Mouse (Mus musculus) urinary bladder, postnatal 36 days (tissue): Measurements from ENCODE around the gene Grik1.

Source experiments
- DNase-seq, 2 experiments: peaks; one replicate each; pipeline ENCODE4 v3.0.0; 2022; ENCODE audit warnings: low spot score in 2 of 2, mixed read lengths in 1 of 2

The Grik1 gene

DNA sequence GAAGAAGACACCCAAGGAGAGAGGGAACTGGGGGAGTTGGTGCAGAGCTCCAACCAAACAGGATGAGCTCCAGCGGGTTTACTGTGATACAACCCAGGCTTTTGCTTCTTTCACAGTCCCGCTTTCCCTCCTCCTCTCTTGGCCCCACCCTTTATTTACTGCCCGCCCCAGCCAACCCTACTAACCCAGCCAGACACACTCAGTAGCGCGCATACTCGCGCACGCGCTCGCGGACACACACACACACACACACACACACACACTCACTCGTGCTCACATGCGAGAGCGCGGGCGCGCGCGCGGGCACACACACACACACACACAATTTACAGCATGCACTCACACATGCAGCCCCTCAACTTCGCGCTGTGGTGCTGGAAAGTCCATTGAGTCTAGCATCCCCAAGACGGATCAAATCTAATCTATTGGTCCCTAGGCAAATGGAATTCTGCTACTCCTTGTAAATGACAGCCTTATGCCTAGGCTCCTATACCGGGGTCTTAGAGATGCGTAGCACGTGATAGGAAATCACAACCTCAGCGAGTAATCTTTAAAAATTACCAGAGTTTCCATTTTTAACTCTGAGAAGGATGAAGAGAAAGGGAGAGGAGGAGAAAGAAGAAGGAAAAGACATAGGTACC lies at the start of gene Grik1:
TSS of gene Grik1 (minus strand) at position 134 of the 641 bp plus-strand sequence.
- DNase-seq, result peak in 1 of 2 experiments; percentile 1

DNA sequence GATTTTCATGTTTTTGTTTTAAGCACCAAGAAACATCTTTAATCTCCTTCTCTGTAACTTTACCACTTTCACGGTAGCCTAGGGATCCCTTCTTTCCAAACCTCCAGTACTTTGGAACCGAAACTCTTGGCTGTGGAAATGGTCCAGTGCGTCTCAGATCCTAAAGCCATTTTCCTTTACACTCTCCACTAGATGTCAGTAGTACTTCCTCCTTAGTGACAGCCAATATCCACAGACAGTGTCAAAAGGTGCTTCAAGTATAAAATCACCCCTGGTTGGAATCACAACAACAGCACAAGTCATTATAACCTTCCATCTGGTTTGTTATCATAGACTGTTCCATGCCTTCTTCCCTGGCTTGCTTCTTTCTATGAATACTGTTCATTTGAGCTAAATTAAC lies 4.1 kb upstream of the Grik1 start:
- DNase-seq, result no peak

GRCm38 (mm10) chr16:88289421-88290081 lies 514 bp downstream of the Grik1 start:
- no peak for DNase-seq

DNA sequence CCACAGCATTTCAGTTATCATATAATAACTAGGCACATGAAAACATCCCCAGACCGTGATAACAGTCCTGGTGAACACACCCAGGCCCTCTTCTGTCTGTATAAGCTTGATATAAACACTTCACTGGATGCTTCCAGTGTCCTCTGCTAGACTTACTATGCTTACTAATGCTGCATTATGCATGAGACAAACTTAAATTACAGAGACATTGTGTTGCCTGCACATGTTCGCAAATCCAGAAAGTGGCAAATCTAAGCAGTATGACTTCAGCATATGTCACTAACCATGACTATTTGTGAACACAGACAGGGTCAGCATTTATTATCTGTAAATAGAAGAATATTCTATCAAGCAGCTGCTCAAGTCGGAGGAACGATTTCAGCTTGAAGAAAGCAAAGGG lies 31.7 kb downstream of the Grik1 start:
- no peak for DNase-seq

- DNase-seq, result no peak
Measured at GRCm38 (mm10) chr16:88257072-88257471, 33.0 kb downstream of the Grik1 start.

DNA sequence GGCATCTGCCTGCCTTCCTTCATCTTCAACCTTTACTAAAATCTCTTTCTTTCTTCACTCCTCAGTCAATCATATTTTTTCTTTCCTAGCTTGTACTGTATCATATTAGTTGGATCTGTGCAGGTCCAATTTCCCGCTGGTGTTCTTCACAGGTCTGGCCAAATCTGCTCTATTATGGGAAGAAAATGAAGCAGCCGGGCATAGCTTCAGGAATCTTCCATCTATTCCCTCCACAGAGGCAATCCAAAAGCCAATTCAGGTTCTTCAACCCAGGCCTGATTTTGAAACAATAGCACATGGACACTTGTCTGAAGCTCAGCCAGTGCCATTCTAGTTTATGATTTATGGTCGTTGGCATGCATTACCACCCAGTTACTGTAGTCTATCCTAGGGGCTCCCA lies 34.0 kb downstream of the Grik1 start:
- DNase-seq, result no peak

GRCm38 (mm10) chr16:88252676-88253075 lies 37.4 kb downstream of the Grik1 start:
- peak; percentile 52 to 62 for DNase-seq

DNA sequence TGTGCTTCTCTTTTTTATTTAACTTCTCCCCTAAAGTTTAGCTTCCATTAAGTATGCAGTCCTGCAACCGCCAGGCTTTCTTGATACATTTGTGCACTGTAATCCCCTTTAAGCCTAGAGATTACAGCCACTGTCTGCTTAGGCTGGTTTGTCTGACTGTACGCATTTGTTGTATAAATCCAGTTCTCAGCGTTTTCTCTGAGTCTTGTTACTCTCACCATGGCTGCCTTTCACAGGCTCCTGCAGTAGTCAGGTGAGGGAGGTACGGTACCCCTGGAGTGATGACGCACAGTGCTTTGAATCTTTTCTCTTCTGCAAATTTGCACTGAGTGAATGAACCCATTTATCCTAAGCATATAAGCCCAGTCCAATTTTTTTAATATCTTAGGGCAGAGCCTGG lies 39.0 kb downstream of the Grik1 start:
- no peak for DNase-seq

DNA sequence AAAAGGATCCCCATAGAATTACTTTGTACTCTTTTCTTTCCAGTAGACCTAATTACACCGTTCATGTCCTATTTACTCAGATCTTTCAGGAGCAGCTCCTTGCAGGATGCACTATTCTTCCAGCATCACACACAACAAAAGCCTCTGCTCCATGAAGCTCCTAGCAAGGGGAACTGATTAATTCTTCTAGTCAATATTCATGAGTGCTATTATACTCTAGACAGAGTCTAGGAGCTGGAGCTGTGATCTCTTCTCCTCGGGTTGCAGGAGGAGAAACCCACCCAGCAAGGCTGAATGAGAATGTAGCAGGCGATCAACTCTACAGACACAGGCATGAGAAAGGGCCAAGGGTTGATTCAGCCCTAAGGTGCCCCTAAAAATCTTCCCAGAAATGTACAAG lies 40.2 kb downstream of the Grik1 start:
- no peak for DNase-seq

- DNase-seq, result no peak
Measured at GRCm38 (mm10) chr16:88247586-88247985, 42.5 kb downstream of the Grik1 start.

- no peak for DNase-seq
Measured at GRCm38 (mm10) chr16:88244658-88245057, 45.4 kb downstream of the Grik1 start.

DNA sequence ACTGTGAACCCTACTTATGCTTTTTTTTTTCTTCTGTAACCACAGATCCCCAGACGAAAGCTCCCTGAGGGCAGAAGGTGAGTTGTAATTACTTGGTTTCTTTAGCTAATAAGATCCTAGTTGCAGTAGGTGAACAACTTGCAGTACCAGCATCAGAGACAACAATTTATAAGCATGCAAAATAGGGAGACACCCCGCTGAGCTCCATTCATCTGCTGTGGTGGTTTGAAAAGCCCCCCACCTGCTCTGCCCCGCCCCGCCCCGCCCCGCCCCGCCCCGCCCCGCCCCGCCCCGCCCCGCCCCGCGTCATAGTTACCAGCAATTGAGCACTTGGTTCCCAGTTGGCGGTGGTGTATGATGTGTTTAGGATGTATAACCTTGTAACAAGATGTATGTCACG lies 64.4 kb downstream of the Grik1 start:
- no peak for DNase-seq

DNA sequence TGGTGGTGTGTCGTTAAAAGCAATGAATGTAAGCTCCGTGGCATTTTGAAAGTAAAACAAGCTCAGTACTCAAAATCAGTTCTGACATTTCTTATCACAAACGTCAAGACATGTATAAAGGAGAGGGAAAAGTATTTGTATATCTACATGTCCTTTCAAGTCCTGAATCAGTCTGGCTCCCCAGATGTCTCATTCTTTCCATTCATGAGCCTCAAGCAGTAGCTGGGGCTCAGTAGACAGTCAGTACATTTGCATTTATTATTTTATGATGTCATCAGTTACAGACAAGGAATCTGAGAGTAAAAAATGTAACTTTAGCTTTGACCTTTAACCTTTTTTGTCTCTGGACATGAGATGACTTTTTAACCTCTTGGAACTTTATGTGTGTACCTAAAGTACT lies 68.1 kb downstream of the Grik1 start:
- DNase-seq, result no peak

- DNase-seq, result no peak
Measured at GRCm38 (mm10) chr16:88212531-88212930, 77.5 kb downstream of the Grik1 start.

GRCm38 (mm10) chr16:88211852-88212251 lies 78.2 kb downstream of the Grik1 start:
- DNase-seq, result no peak

DNA sequence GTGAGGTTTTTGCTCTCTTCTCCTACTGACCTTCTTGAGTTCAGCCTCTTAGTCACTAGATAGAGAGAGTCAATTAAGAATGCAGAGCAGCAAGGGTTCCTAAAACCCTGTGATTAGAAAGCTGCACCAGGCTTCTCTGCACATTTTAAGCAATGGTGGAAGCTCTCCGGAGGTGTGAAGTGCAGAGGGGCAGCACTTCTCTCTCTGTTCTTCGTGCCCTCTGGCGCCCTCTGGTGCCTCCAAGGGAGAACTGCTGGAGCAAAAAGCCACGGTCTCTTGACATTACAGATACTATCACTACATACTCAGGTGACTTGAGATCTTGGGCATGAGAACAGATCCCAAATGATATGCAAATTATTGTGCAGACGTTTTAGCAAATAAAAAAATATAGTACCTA lies 85.7 kb downstream of the Grik1 start:
- peak; percentile 45 to 51 for DNase-seq

- DNase-seq, result no peak
Measured at GRCm38 (mm10) chr16:88203985-88204384, 86.1 kb downstream of the Grik1 start.

GRCm38 (mm10) chr16:88187433-88188037 lies 102.5 kb downstream of the Grik1 start:
- DNase-seq, result no peak

DNA sequence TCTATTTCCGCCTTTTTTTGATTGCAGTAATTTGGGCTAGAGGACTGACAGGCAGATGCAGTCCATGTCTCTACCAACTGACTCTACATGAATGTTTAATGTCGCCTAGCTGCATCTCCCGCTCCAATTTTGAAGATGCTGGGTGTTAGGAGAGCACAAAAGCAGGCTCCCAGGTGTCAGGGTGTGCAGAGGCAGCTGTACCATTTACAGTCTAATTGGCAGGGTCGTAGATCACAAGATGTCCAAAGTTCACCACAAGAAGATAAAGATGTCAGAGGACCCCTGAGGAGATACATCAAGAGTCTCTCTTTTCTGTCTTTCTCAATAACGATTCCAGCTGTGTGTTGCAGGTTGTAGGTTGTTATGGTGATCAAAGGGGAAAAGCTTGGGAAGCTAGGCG lies 111.3 kb downstream of the Grik1 start:
- no peak for DNase-seq

GRCm38 (mm10) chr16:88177364-88177763 lies 112.7 kb downstream of the Grik1 start:
- DNase-seq, result no peak

DNA sequence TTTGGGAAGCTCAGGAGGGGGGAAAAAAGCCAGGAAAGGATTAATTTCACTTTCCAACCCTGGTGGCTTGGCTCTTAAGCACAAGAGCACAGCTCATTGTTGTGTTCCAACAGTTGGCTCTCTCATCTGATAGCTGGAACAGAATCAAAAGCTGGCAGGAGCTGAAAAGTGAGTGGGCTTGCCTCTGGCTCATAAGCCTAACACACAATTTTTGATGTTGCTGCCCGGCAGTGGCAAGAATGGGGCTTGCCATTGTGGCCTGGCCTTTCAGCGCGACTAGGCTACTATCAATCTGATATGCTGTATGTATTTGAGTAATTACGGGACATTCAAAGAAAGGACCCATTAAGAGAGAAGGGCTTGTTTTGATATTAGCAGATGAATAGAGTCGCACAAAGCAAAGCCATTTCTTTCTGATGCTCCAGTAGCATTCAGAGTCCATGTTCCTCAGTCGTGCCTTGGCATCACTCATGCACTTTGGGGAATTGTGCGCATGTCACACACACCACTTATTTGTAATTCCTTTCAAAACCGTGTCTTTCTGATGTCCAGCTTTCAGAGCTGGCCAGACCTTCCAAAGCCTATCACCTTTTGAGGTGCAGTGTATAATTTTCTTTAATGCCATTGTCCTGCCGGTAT lies 115.9 kb downstream of the Grik1 start:
- DNase-seq, result peak in 1 of 2 experiments; percentile 1

DNA sequence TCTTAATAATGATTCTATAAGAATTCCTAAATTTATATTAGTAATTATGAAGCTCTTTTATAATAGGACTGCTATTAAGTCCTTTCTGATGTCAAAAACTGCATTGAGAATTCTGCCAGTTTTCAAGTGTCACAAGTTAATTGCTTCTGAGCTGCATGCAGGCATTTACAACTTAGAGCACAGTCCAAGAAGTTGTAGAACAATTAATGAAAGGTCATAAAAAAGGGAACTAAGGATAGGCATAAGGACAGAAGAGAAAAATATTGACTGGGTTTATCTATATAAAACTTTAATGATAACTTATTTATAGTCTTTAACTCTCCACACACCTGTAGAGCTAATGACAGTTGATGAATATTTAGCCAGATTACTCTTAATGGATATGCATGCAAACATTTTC lies 123.5 kb downstream of the Grik1 start:
- no peak for DNase-seq

- DNase-seq, result no peak
Measured at GRCm38 (mm10) chr16:88142574-88142973, 147.5 kb downstream of the Grik1 start.
